Mouse (Mus musculus): ENCODE results near the gene Cmip.

- no peak for TF ChIP-seq CTCF (conservative IDR thresholded peaks at IDR 0.05; ENCODE audit: insufficient read depth, insufficient read length, low read depth, low read length)
- TF ChIP-seq POLR2A (IDR thresholded peaks at IDR 0.05; ENCODE audit: low read depth, low read length): no peak
These were observed 95.2 kb downstream of the Cmip start for GRCm38 (mm10) chr8:117352098-117352497.
